In the genomic region with DNA sequence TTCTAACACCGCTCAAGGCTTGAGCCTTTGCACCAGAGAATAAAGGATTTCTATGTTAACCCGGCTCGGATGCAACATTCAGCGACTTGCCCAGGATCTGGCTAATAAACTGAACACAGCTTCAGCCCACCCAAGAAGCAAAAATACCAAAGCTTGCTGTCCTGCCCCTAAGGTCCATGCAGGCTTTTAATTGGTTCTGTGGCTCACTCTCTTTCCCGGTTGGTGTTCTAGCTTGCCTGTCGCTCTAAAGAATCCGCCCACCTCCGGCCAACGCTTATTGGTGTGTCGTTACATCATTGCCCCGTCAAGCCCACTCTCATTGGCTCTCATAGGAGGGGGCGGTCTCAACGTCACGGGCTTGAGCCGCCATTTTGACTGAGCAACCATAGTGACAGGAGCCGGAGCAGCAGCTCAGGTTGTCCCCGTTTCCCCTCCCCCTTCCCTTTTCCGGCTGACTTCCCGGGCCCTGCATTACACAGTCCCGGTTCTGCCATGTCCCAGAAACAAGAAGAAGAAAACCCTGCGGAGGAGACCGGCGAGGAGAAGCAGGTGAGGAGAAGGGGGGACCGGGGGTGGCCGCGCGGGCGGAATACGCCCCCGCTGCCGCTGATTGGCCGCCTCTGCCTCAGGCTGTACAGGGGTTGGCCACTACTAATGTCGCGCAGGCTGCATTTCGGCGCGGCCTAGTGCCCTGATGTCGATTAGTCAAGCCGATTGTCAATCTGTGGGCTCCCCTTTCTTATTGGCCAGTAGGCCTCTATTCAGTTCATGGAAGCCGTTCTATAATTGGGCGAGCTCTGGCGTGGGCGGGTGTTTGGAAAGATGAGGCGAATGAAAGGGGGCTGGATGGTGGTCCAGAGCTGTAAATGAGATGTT, we compare ENCODE assay signal across 8 mouse cellular contexts. TPM values are rescaled to one million over a fixed set of nuclear protein-coding genes. Genes with fewer than 3 reads are reported as not detected.
DNase-seq lines count a peak whose midpoint lies in the region; ATAC-seq lines count a peak whose summit lies in the region.

TSS of gene Ensa (plus strand) at position 366 of the 876 bp plus-strand sequence.

- under 1% methylated on average over 44 of the region's 44 CpGs for WGBS in heart, embryonic 14.5 days
- under 1% methylated on average over 44 of the region's 44 CpGs for WGBS in liver, embryonic 13.5 days (ENCODE audit: insufficient replicate concordance)
- WGBS in stomach, embryonic 16.5 days: under 1% methylated on average over 44 of the region's 44 CpGs

- H3K27me3 ChIP-seq in heart, embryonic 14.5 days (ENCODE audit: control insufficient read depth, insufficient read depth, low read length): no peaks in the 10 kb centered on the region
- H3K27me3 ChIP-seq in liver, embryonic 13.5 days: no peaks in the 10 kb centered on the region
- no peaks in the 10 kb centered on the region for H3K27me3 ChIP-seq in stomach, embryonic 16.5 days (ENCODE audit: control insufficient read depth, insufficient read depth, low read length)

- peak; percentile 93 for ATAC-seq in CD4-positive, CD25-positive, alpha-beta regulatory T cell, adult 4 months
- ATAC-seq in heart, embryonic 14.5 days (ENCODE audit: insufficient number of reproducible peaks, insufficient read depth, low FRiP score, low read depth): peak; percentile 99
- peak; percentile 97 for ATAC-seq in liver, embryonic 13.5 days (ENCODE audit: low read depth)
- ATAC-seq in stomach, embryonic 16.5 days (ENCODE audit: insufficient read depth, low FRiP score): peak; percentile 98

- peak within 1 kb of the TSS; percentile 69 to 73 for H3K4me3 ChIP-seq in heart, embryonic 14.5 days (ENCODE audit: control insufficient read depth in 1 of 2, insufficient read depth in 1 of 2, low read depth in 1 of 2, low read length in 2 of 2)
- H3K4me3 ChIP-seq in liver, embryonic 13.5 days (replicated peaks): peak within 1 kb of the TSS; percentile 76
- peak within 1 kb of the TSS; percentile 78 for H3K4me3 ChIP-seq in stomach, embryonic 16.5 days (replicated peaks; ENCODE audit: low read length)

- peaks cover 43% of the 10 kb centered on the region for H3K36me3 ChIP-seq in heart, embryonic 14.5 days (ENCODE audit: control insufficient read depth, insufficient read depth, low read length)
- H3K36me3 ChIP-seq in liver, embryonic 13.5 days: peaks cover 47% of the 10 kb centered on the region
- H3K36me3 ChIP-seq in stomach, embryonic 16.5 days (ENCODE audit: control insufficient read depth, insufficient read depth, low read length): peaks cover 15% of the 10 kb centered on the region

- no peaks in the 10 kb centered on the region for H3K9me3 ChIP-seq in heart, embryonic 14.5 days (ENCODE audit: control insufficient read depth, low read length)
- no peaks in the 10 kb centered on the region for H3K9me3 ChIP-seq in liver, embryonic 13.5 days (replicated peaks)
- no peaks in the 10 kb centered on the region for H3K9me3 ChIP-seq in stomach, embryonic 16.5 days (replicated peaks; ENCODE audit: control insufficient read depth, low read length)

- peak; percentile 100 for DNase-seq in c-Kit-negative CD71-positive TER-119-positive erythroid progenitor cells, embryonic 14.5 days (ENCODE audit: low read depth, low spot score)
- DNase-seq in fibroblast of lung, adult 2 months (ENCODE audit: low read depth): peak; percentile 99
- DNase-seq in kidney, postnatal 14 days: peak; percentile 99
- DNase-seq in liver, embryonic 13.5 days: peak; percentile 98
- peak; percentile 97 for DNase-seq in neural tube, embryonic 10.5 days (ENCODE audit: extremely low spot score, low spot score)

- peak within 1 kb of the TSS; percentile 82 to 83 for H3K27ac ChIP-seq in heart, embryonic 14.5 days (replicated peaks in 1 of 2; ENCODE audit: control insufficient read depth in 1 of 2, insufficient read depth in 1 of 2, low read depth in 2 of 2, low read length in 2 of 2)
- peak within 1 kb of the TSS; percentile 87 for H3K27ac ChIP-seq in liver, embryonic 13.5 days
- H3K27ac ChIP-seq in stomach, embryonic 16.5 days (ENCODE audit: low read length): peak within 1 kb of the TSS; percentile 90

- H3K4me2 ChIP-seq in heart, embryonic 14.5 days (ENCODE audit: low read length): peak within 1 kb of the TSS; percentile 84
- peak within 1 kb of the TSS; percentile 74 for H3K4me2 ChIP-seq in liver, embryonic 13.5 days
- H3K4me2 ChIP-seq in stomach, embryonic 16.5 days (ENCODE audit: low read depth, low read length): peak within 1 kb of the TSS; percentile 72

- H3K9ac ChIP-seq in heart, embryonic 14.5 days (ENCODE audit: low read length): peak within 1 kb of the TSS; percentile 73
- H3K9ac ChIP-seq in liver, embryonic 13.5 days: peak within 1 kb of the TSS; percentile 80
- peak within 1 kb of the TSS; percentile 84 for H3K9ac ChIP-seq in stomach, embryonic 16.5 days (ENCODE audit: low read length)

- H3K4me1 ChIP-seq in heart, embryonic 14.5 days (ENCODE audit: control insufficient read depth in 2 of 2, insufficient read depth in 2 of 2, low read length in 2 of 2): peaks cover 0 to 15% of the 10 kb centered on the region in 2 experiments; a peak in 2 of 4 replicates
- H3K4me1 ChIP-seq in liver, embryonic 13.5 days (replicated peaks): peaks cover 38% of the 10 kb centered on the region
- peaks cover 8% of the 10 kb centered on the region for H3K4me1 ChIP-seq in stomach, embryonic 16.5 days (ENCODE audit: control insufficient read depth, insufficient read depth, low read length)

RNA-seq across cellular contexts. Expression of gene Ensa, which starts in this region (rescaled TPM):
- polyA plus RNA-seq in CD4-positive, CD25-positive, alpha-beta regulatory T cell, adult 4 months (2017; shearing (Covaris generic)): 10 to 100 TPM; 81.6 to 97.8 TPM
- polyA plus RNA-seq in heart, embryonic 14.5 days (2014; fragmentation: Nextera tagmentation; extraction: Ambion mirVana): 47.4 and 51.1 TPM in 2 replicates
- 33.4 and 36.8 TPM in 2 replicates for polyA plus RNA-seq in liver, embryonic 13.5 days (2015; fragmentation: Nextera tagmentation; extraction: Ambion mirVana)
- 70.3 and 73.0 TPM in 2 replicates for polyA plus RNA-seq in stomach, embryonic 16.5 days (2015; fragmentation: Nextera tagmentation; extraction: Ambion mirVana)

Comparison
In these comparisons a context has a peak if more than half of its experiments do, and no peak if none do; other contexts are left out.
1. Peak in every context shown above with its lines: DNase-seq, ATAC-seq, H3K4me3 ChIP-seq and H3K27ac ChIP-seq.